Mouse (Mus musculus) 3134 (cell line): ENCODE data around the gene Tars.

Source experiments
- DNase-seq: peaks from one replicate; pipeline ENCODE4 v3.0.0-alpha.2; 2011; ENCODE audit warnings: low spot score; ENCODE audit not compliant: insufficient read length; ENCODE audit errors: extremely low read depth

Tars gene

GRCm38 (mm10) chr15:11364795-11365194 lies 34.7 kb downstream of the Tars start:
- DNase-seq = no peak

GRCm38 (mm10) chr15:11364112-11364511 lies 35.4 kb downstream of the Tars start:
- DNase-seq = no peak

- no peak for DNase-seq
These were observed 37.6 kb downstream of the Tars start for GRCm38 (mm10) chr15:11361824-11362223.

GRCm38 (mm10) chr15:11360888-11361287 lies 38.6 kb downstream of the Tars start:
- no peak for DNase-seq

GRCm38 (mm10) chr15:11357501-11357900 lies 42.0 kb downstream of the Tars start:
- no peak for DNase-seq

GRCm38 (mm10) chr15:11355865-11356264 lies 43.6 kb downstream of the Tars start:
- DNase-seq = no peak

GRCm38 (mm10) chr15:11339467-11340180 lies 59.8 kb downstream of the Tars start:
- DNase-seq = no peak
